Mouse (Mus musculus): ENCODE results near the gene Ascl4. TPM values are rescaled to one million over a fixed set of nuclear protein-coding genes. Genes with fewer than 3 reads are reported as not detected.

Ascl4 gene
- not detected for total RNA-seq (2023)

GRCm38 (mm10) chr10:85927676-85928445, at the start of gene Ascl4:
Gene Ascl4 (plus strand): TSS chr10:85927681.

GRCm38 (mm10) chr10:85916498-85917309, 10.8 kb upstream of the Ascl4 start, which contains the start of gene Prdm4:
Gene Prdm4 (minus strand): TSS chr10:85917142.

GRCm38 (mm10) chr10:85957464-85957950, 30.0 kb downstream of the Ascl4 start, which contains the start of gene Rtcb:
Gene Rtcb (minus strand): TSS chr10:85957823.

Other genes starting within 250 kb of the Ascl4 start
- gene Pwp1, start 98.2 kb upstream of the Ascl4 start, total RNA-seq (2023) = 10 to 100 TPM; 27.2 to 29.0 TPM
- 10 to 100 TPM; 58.7 to 69.1 TPM for gene Prdm4, start 10.5 kb upstream of the Ascl4 start, total RNA-seq (2023)
- gene Rtcb, start 30.1 kb downstream of the Ascl4 start, total RNA-seq (2023) = 100 to 1,000 TPM; 109 to 110 TPM
- gene Bpifc, start 84.2 kb downstream of the Ascl4 start, total RNA-seq (2023) = not detected
- gene Fbxo7, start 94.3 kb downstream of the Ascl4 start, total RNA-seq (2023) = 10 to 100 TPM; 45.5 to 46.0 TPM

Data from B cell, adult 67 days (primary cell).